Mouse (Mus musculus) layer of hippocampus, postnatal 10 days (tissue): ENCODE measurements around the gene Taf3. TPM values are rescaled to one million over a fixed set of nuclear protein-coding genes. Genes with fewer than 3 reads are reported as not detected.
A peak's percentile ranks its signal among the peaks of the same experiment; 100 is the strongest.

ENCODE experiments used
- DNase-seq, 2 experiments: peaks; one replicate each; pipeline ENCODE4 v3.0.0; 2021; ENCODE audit warnings: low spot score in 2 of 2
- total RNA-seq, 2 experiments: library from RNA; stranded (reverse); gene quantifications; 2 replicates each; pipeline ENCODE4 v1.2.3; 2021

Taf3 gene
- total RNA-seq, 2 experiments from 2014 or later = 10.5 to 11.4 TPM

DNA sequence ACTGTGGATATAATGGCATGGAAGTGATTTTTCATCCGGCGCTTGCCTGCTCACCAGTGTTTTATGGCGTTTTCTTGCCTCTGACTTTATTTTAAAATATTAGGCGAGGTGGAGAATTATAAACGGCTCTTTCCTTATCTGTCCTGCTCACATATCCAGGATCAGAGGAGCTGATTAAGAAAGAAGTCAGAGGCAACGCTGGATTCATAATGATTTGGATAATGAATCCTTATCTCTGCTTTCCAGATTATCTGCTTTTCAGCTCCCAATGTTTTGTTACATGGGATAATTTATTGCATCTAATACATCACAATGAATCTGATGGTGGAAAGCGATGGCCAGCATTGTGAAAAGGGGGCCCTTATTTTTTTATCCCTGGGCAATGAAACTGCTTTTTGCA is 155.9 kb downstream of the Taf3 start:
- no peak for DNase-seq

DNA sequence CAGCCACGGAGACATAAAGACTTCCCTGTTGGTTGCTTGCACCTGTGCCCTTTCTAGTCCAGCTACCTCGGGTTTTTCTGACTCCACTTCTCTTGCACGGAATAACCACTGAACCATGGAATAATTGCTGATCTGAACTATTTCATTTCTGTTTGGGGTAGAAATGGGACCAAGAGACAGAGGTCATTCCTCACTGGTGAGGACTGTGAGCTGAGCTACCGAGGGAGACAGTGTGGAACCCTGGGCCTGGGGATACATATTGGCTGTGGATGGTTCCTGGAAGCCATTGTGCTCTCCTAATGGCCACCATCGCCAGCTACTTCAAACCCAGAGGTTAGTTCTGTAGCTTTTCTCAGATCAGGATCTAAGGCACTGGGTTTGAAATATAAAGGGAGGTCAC is 157.5 kb downstream of the Taf3 start:
- DNase-seq = no peak

- DNase-seq = no peak
Observed at GRCm38 (mm10) chr2:9890251-9890650, 158.1 kb downstream of the Taf3 start.

DNA sequence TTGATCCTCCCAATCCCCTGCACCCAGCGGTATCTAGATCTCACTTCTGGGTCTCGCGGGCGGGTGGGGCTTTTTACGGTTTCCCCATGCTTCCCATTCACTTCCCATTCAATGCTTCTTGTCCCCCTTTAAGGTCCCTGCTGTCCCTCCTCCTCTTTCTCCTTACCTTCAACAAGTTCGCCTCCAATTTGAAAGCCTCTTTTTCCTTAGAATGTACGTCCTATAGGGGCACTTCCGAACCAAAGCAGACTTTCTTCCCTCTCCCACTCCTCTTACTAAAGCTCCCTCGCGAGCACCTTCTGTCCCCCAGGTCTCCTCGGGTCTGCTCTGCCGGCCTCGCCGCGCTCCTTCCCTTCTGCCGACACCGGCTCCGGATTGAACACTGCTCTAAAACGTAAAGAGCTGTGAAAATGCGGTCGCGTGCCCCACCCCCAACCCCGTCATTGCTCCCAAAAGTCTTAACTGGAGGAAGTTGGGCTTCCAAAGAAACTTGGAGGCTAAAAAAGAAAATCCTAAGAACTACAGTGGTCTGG is 158.7 kb downstream of the Taf3 start, which contains the start of gene Gata3:
Gata3 (minus strand) TSS at position 384 of the 533 bp plus-strand sequence.
- no peak for DNase-seq

GRCm38 (mm10) chr2:9888913-9889650 is 159.3 kb downstream of the Taf3 start, which contains the start of gene 9230102O04Rik:
Gene 9230102O04Rik, minus strand, starts transcription at chr2:9889540.
- DNase-seq = no peak

DNA sequence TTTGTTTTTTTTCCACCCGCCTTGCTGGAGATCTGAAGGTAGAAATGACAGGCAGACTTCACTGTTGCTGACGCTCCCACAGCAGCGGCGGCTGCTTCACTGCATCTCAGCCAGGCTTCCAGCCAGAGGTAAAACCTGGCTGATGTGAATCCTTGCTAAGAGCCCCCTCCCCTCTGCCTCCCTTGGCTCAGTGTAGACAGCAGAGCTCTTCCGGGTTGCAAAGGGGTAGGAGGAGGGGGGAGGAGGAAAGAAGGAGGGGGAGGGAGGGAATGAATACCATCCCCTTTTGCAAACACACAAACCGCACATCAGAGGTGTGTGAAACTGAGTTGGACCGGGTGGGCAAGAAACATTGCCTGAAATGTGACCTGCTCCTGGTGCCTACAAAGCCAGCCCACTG is 160.8 kb downstream of the Taf3 start:
- DNase-seq = no peak

DNA sequence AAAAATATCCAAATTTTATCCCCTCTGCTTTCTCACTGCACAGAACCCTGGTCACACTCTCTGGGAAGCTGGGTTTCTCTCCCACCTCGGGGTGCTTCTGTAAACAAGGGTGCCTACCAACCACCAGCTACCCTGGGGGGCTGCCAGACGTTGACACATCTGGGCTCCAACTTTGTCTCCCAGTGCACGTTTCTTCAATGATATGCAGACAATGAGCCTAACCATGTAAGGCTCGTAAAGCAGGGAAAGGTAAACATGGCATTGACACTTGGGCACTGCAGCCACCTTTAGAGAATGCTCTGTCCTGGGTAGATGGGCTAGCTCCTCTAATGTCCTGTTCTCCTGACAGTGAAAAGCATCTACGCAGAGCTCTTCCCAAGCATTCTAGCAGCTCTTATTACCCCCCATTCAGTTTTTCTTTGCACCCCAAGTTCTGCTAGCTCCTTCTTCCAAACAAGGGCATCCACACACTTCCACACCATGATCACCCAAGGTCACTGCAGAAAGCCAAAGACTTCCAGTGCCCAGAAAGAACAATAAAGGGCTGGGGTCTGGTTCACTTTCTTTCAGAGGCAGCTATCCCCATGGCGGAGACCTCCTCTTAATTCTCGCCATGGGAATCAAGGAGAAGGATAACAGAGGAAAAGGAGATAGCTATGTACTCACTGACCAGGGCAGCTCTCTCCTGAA is 161.3 kb downstream of the Taf3 start:
- no peak for DNase-seq

GRCm38 (mm10) chr2:9886031-9886430 is 162.4 kb downstream of the Taf3 start:
- DNase-seq = no peak

DNA sequence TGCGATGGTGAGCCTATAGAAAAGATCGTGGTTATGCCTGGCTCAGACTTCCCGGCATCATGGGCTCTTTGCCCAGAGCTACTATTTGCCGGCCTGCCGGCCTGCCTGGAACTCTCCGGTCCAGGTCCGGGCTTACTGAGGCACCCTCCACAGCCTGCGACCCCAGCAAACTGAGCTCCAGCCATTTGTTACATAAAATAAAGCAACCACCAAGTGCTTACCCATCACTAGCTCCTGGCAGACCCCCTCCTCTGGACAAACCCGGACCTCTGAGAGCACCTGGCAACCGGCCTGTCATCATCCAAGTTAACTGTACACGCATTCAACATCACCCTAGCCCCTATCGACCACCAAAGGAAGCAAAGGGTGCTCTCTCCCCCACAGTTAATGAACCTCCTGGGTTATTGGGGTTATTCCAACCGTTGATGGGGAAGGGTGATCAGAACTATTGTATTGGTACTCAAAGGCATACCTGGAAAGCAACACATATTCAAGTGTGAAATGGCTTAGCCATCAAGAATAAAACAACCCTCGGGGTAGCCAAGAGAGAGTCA is 163.1 kb downstream of the Taf3 start:
- DNase-seq = no peak

DNA sequence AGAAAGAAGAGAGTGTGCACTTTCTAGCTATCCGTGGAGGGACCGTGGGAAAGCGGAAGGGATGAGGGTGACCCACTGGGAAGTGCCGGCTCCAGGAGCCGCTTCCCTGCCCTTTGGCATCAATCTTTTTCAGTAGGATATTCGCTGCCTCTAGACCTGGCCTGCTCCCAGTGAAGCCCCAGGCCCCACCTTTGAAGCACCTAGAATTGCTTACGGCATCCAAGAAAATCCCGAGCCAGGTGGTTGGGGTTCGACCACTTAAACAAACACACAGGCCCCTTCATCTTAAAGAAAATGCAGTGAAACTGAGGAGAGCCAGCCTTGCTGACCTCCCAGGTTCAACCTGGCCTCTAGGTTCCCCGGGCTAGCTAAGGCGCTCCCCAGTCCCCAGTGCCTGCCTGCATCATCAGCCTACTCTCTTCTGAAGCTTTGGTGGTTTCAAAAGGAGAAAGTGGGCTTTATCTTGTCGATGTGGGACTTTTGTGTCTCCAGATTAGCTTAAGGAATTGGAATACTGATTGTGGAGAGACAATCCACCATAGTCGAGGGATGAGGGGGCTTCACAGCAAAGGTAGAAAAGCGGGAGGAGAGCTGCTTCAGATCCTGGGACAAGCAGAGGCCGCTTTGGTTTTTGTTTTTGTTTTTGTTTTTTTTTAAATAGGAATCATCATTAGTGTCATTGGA is 163.7 kb downstream of the Taf3 start:
- DNase-seq = no peak

- no peak for DNase-seq
Observed at GRCm38 (mm10) chr2:9883803-9884532, 164.4 kb downstream of the Taf3 start.

- DNase-seq = no peak
Observed at GRCm38 (mm10) chr2:9882926-9883802, 165.2 kb downstream of the Taf3 start.

DNA sequence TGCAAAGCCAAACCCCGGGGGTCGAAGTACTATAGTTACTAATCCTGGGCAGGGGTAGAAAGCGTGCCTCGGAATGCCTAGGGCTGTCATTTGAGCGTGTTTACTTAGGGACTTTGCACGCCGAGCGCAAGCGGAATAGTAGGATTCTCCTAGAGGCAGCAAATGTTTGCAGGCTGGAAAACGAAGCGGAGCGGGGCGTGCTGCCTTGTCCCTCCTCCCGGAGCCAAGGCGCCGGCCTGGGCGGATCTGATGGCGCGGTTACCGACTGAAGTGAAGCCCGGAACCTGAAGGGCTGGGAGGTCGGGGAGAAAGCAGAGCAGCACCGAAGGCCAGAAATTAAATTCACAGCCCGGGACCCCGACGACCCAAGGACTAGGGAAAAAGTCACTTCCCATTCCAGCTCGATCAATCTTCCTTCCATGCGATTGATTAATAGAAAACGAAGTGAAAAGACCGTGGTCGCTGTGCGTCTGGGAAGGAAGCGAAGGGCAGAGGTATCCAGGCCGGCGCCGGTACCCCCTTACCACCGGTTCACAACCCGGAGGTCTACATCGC is 165.9 kb downstream of the Taf3 start:
- no peak for DNase-seq

- DNase-seq = no peak
Observed at GRCm38 (mm10) chr2:9881611-9882023, 166.8 kb downstream of the Taf3 start.

DNA sequence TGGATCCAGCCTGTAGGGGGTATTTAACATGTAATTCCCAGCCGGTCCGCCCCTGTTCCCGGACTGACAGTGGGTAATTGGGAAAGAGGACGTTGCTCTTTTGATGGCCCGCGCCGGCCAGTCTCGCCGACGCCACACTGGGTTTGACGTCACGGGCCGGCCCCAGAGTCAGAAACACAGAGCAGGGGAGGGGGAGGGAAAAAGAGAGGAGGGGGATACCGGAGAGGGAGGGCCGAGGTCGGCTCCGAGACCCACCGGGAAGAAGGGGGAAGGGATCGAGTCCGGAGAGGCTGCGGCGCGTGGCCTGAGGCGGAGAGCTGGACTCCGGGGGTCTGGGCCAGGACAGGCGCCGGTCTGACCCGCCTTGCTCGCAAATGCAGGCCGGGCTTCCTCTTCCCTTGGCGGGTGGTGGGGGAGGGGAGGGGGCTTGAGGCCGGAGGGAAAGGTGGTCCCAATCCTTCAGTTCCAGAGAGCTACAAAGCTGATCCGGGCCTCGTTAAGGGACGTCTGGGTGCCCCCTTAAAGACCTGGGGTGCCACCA is 167.3 kb downstream of the Taf3 start, which contains the start of gene 4930412O13Rik:
4930412O13Rik (plus strand) TSS at position 202 of the 541 bp plus-strand sequence.
- no peak for DNase-seq

GRCm38 (mm10) chr2:9880271-9880670 is 168.1 kb downstream of the Taf3 start:
- DNase-seq = no peak

GRCm38 (mm10) chr2:9879493-9879892 is 168.9 kb downstream of the Taf3 start:
- DNase-seq = peak; percentile 61 to 77

GRCm38 (mm10) chr2:9879092-9879491 is 169.3 kb downstream of the Taf3 start:
- DNase-seq = no peak

- DNase-seq = no peak
Observed at GRCm38 (mm10) chr2:9878564-9879081, 169.8 kb downstream of the Taf3 start.
